Mouse (Mus musculus): ENCODE measurements around the gene Ube2q2.

DNA sequence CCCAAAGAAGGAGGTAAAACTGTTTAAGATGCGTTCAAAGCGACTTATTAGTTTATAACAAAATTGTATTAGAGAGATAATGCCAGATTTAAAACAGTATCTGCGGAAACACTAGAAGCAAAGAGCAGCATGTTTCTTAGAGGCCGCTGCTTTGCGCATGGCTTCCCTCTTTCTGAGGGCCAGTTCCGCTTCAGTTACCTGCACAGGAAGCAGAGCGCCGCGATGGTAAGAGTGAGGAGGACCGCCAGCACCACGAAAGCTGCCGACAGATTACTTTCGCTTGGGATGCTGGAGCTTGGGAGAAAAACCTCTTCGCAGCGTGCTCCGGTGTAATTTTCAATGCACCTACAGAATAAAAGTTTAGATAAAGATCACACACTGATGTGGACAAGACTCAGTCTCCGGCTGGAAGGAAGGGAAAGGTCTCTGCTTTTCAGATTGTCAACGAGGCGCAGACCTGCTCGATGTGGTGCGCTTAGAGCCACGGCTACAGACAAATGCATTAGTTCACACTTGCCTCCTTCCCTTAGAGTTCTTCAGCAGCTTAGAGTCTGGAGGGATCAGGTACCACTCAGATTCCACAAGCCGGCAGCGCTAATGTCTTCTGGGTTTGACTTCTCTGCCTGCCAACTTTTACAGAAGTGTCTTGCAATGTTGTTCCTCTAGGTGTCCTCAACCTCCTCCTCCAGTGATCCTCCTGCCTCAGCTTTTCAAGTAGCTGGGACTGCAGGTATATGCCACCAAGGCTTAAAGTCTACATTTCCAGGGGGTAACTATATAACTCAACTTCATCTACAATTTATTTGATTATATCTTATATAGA is 93.4 kb downstream of the Ube2q2 start:
- no peak for TF ChIP-seq USF1 (IDR thresholded peaks at IDR 0.05; ENCODE audit: low read depth, low read length)
- peak; percentile 64 for TF ChIP-seq ELF1 (IDR thresholded peaks at IDR 0.05; ENCODE audit: low read depth, low read length)
- peak; percentile 15 to 70; a peak in 3 of 4 replicates for TF ChIP-seq CTCF (conservative IDR thresholded peaks at IDR 0.05 in 1 of 2, IDR thresholded peaks at IDR 0.05 in 1 of 2; ENCODE audit: low read depth in 2 of 2, low read length in 2 of 2)
- TF ChIP-seq E2F4 (IDR thresholded peaks at IDR 0.05; ENCODE audit: insufficient replicate concordance, low read depth, low read length), result no peak
